In the genomic region with DNA sequence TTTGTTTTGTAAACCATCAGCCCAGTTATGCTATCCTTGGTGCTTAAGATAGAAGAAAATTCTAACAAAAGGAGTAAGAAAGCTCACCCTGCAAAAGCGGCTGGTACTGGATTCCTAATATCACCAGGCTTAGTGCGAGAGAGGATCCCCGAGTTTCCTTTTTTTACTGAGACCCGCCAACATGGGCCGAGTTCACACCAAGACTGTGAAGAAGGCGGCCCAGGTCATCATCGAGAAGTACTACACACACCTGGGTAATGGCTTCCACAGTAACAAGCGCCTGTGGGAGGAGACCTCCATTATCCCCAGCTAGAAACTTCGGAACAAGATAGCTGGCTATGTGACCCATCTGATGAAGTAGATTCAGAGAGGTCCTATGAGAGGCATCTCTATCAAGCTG, we compare ENCODE assay signal across 26 mouse cellular contexts. TPM values are rescaled to one million over a fixed set of nuclear protein-coding genes. Genes with fewer than 3 reads are reported as not detected.
DNase-seq lines count a peak whose midpoint lies in the region; ATAC-seq and TF ChIP-seq lines count a peak whose summit lies in the region.
"Had no signal": no experiment of that assay in that cellular context is flagged by ENCODE, and none has a peak within 500 bp of the region (broad histone marks: within the 10 kb centered on the region; RNA-seq: fewer than 3 reads in every experiment).

No protein-coding gene starts in this region.

- no peak for TF ChIP-seq POLR2A in heart, adult 2 months (IDR thresholded peaks at IDR 0.05; ENCODE audit: insufficient read depth, low read depth, low read length)
- no peak for TF ChIP-seq POLR2A in ES-Bruce4 (IDR thresholded peaks at IDR 0.05; ENCODE audit: insufficient read depth, low read length)
- TF ChIP-seq POLR2A in MEL (IDR thresholded peaks at IDR 0.05; ENCODE audit: control insufficient read depth in 1 of 2, insufficient read depth in 1 of 2, low read depth in 1 of 2, low read length in 2 of 2, poor library complexity in 1 of 2): no peak

- H3K27me3 ChIP-seq in heart, adult 2 months (ENCODE audit: control insufficient read depth, insufficient read depth, low read length): no peaks in the 10 kb centered on the region
- H3K27me3 ChIP-seq in heart, embryonic 11.5 days (ENCODE audit: control insufficient read depth, insufficient read depth, low read length): no peaks in the 10 kb centered on the region
- no peaks in the 10 kb centered on the region for H3K27me3 ChIP-seq in kidney, postnatal 0 days (ENCODE audit: insufficient read depth, low read length)
- H3K27me3 ChIP-seq in ES-Bruce4 (ENCODE audit: control insufficient read depth, insufficient read depth, low read length, poor library complexity, severe bottlenecking): no peaks in the 10 kb centered on the region
- H3K27me3 ChIP-seq in MEL (ENCODE audit: control insufficient read depth in 1 of 2, insufficient read depth in 2 of 2, low read length in 2 of 2): no peaks in the 10 kb centered on the region
- H3K27me3 ChIP-seq: embryonic facial prominence, embryonic 12.5 days; forebrain, embryonic 15.5 days; hindbrain, embryonic 15.5 days; limb, embryonic 12.5 days; lung, embryonic 15.5 days; megakaryocyte, embryonic 14.5 days; midbrain, embryonic 12.5 days; neural tube, embryonic 12.5 days had no signal

- 92% methylated on average over 9 of the region's 9 CpGs for WGBS in heart, adult 2 months
- WGBS in heart, embryonic 11.5 days (ENCODE audit: insufficient replicate concordance): 77% methylated on average over 9 of the region's 9 CpGs
- WGBS in kidney, postnatal 0 days: 82% methylated on average over 9 of the region's 9 CpGs

- H3K79me2 ChIP-seq in heart, adult 2 months (replicated peaks; ENCODE audit: control insufficient read depth, insufficient read depth, low read length): peaks cover 2% of the 10 kb centered on the region
- H3K79me2 ChIP-seq in MEL (ENCODE audit: control insufficient read depth, insufficient read depth, low read length, poor library complexity): peaks cover 16% of the 10 kb centered on the region

- H3K4me2 ChIP-seq in heart, embryonic 11.5 days: no peak overlapping the region
- no peak overlapping the region for H3K4me2 ChIP-seq in kidney, postnatal 0 days (ENCODE audit: low read length)
- H3K4me2 ChIP-seq: embryonic facial prominence, embryonic 12.5 days; hindbrain, embryonic 15.5 days had no signal

- H3K9ac ChIP-seq in heart, adult 2 months (ENCODE audit: low read depth, low read length): no peak overlapping the region
- H3K9ac ChIP-seq in heart, embryonic 11.5 days (ENCODE audit: low read depth, low read length): no peak overlapping the region
- no peak overlapping the region for H3K9ac ChIP-seq in kidney, postnatal 0 days (ENCODE audit: low read depth, low read length)
- 0 out of 2 replicates have a peak overlapping the region, but pooled peaks have one; percentile 21 for H3K9ac ChIP-seq in ES-Bruce4 (ENCODE audit: low read depth, poor library complexity, severe bottlenecking)
- peak overlapping the region; percentile 91 for H3K9ac ChIP-seq in MEL (ENCODE audit: control insufficient read depth, low read depth, low read length, poor library complexity, severe bottlenecking)
- H3K9ac ChIP-seq: embryonic facial prominence, embryonic 12.5 days; forebrain, embryonic 15.5 days; hindbrain, embryonic 15.5 days; limb, embryonic 12.5 days; midbrain, embryonic 12.5 days; neural tube, embryonic 12.5 days had no signal

- TF ChIP-seq EP300 in heart, adult 2 months (IDR thresholded peaks at IDR 0.05; ENCODE audit: insufficient read depth, low read depth, low read length): no peak
- TF ChIP-seq EP300 in ES-Bruce4 (IDR thresholded peaks at IDR 0.05; ENCODE audit: insufficient read depth, low read depth, low read length): no peak
- no peak for TF ChIP-seq EP300 in MEL (IDR thresholded peaks at IDR 0.05; ENCODE audit: low read depth in 1 of 2, low read length in 2 of 2)

- H3K4me3 ChIP-seq in heart, adult 2 months: no peak overlapping the region
- no peak overlapping the region for H3K4me3 ChIP-seq in heart, embryonic 11.5 days (ENCODE audit: low read depth, low read length)
- H3K4me3 ChIP-seq in kidney, postnatal 0 days (replicated peaks; ENCODE audit: low read depth, low read length): no peak overlapping the region
- no peak overlapping the region for H3K4me3 ChIP-seq in ES-Bruce4 (ENCODE audit: low read depth, low read length)
- H3K4me3 ChIP-seq in MEL (ENCODE audit: control insufficient read depth in 1 of 2, insufficient read depth in 1 of 2, low read depth in 2 of 2, low read length in 2 of 2): peak overlapping the region; percentile 56 to 88
- H3K4me3 ChIP-seq: embryonic facial prominence, embryonic 12.5 days; forebrain, embryonic 15.5 days; hindbrain, embryonic 10.5 days; hindbrain, embryonic 15.5 days; limb, embryonic 12.5 days; midbrain, embryonic 12.5 days; neural tube, embryonic 12.5 days had no signal

- H3K27ac ChIP-seq in heart, adult 2 months: peak overlapping the region; percentile 97; the same call in 1 of the 2 replicates
- no peak overlapping the region for H3K27ac ChIP-seq in heart, embryonic 11.5 days (ENCODE audit: low read depth, low read length)
- H3K27ac ChIP-seq in kidney, postnatal 0 days: peak overlapping the region; percentile 100
- no peak overlapping the region for H3K27ac ChIP-seq in ES-Bruce4 (ENCODE audit: insufficient read depth, low read length)
- H3K27ac ChIP-seq in MEL (ENCODE audit: control insufficient read depth, low read depth, low read length): peak overlapping the region; percentile 57
- H3K27ac ChIP-seq: midbrain, embryonic 12.5 days; neural tube, embryonic 12.5 days had no signal

- ATAC-seq in heart, embryonic 11.5 days (replicated peaks; ENCODE audit: insufficient number of reproducible peaks, low FRiP score, low TSS enrichment): no peak
- no peak for ATAC-seq in kidney, postnatal 0 days (replicated peaks; ENCODE audit: low FRiP score, low read depth)
- ATAC-seq: forebrain, embryonic 15.5 days; inflammation-experienced regulatory T-cells, adult 6 months had no signal

- H3K9me3 ChIP-seq in heart, embryonic 11.5 days (replicated peaks; ENCODE audit: control insufficient read depth, low read length): no peaks in the 10 kb centered on the region
- H3K9me3 ChIP-seq in kidney, postnatal 0 days (replicated peaks; ENCODE audit: low read length): no peaks in the 10 kb centered on the region
- H3K9me3 ChIP-seq in ES-Bruce4 (replicated peaks; ENCODE audit: control insufficient read depth, insufficient read depth, low read length, poor library complexity, severe bottlenecking) (no peaks in the 10 kb centered on the region), MEL (replicated peaks; ENCODE audit: insufficient read depth, low read length) (no peaks in the 10 kb centered on the region)
- H3K9me3 ChIP-seq: embryonic facial prominence, embryonic 12.5 days; forebrain, embryonic 15.5 days; heart, embryonic 10.5 days; hindbrain, embryonic 10.5 days; hindbrain, embryonic 15.5 days; limb, embryonic 12.5 days; lung, embryonic 15.5 days; megakaryocyte, embryonic 14.5 days; midbrain, embryonic 12.5 days; neural tube, embryonic 12.5 days had no signal

- TF ChIP-seq RAD21 in MEL (IDR thresholded peaks at IDR 0.05; ENCODE audit: low read depth, low read length): no peak

- no peak for DNase-seq in heart, adult 2 months
- DNase-seq in kidney, postnatal 0 days (ENCODE audit: low spot score): no peak
- no peak for DNase-seq in kidney, adult 18-20 months
- DNase-seq in MEL (ENCODE audit: low read depth, low spot score): peak; percentile 52
- no peak for DNase-seq in right cerebral cortex, postnatal 25 days
- no peak for DNase-seq in right cerebral cortex, adult 2 months (ENCODE audit: low spot score in 2 of 2)
- DNase-seq: adrenal gland, postnatal 10 days; cerebellum, adult 8-10 months; cerebellum, postnatal 36 days; embryo, embryonic 11 days; heart, postnatal 10 days; kidney, postnatal 10 days; right cerebral cortex, adult 18-20 months had no signal

- no peak for TF ChIP-seq CTCF in heart, adult 2 months (IDR thresholded peaks at IDR 0.05)
- no peak for TF ChIP-seq CTCF in kidney, postnatal 0 days (IDR thresholded peaks at IDR 0.05; ENCODE audit: low read depth)
- TF ChIP-seq CTCF in ES-Bruce4 (IDR thresholded peaks at IDR 0.05; ENCODE audit: low read depth, low read length): no peak
- TF ChIP-seq CTCF in MEL (IDR thresholded peaks at IDR 0.05 in 2 of 3, conservative IDR thresholded peaks at IDR 0.05 in 1 of 3; ENCODE audit: control insufficient read depth in 1 of 3, insufficient read depth in 1 of 3, low read depth in 2 of 3, low read length in 3 of 3, poor library complexity in 1 of 3, severe bottlenecking in 1 of 3): no peak

- H3K36me3 ChIP-seq in heart, adult 2 months (ENCODE audit: control insufficient read depth, insufficient read depth, low read length): peaks cover 6% of the 10 kb centered on the region
- H3K36me3 ChIP-seq in heart, embryonic 11.5 days (ENCODE audit: control insufficient read depth, insufficient read depth, low read length): no peaks in the 10 kb centered on the region
- no peaks in the 10 kb centered on the region for H3K36me3 ChIP-seq in kidney, postnatal 0 days (ENCODE audit: insufficient read depth, low read length)
- no peaks in the 10 kb centered on the region for H3K36me3 ChIP-seq in ES-Bruce4 (ENCODE audit: control insufficient read depth, insufficient read depth, low read length, poor library complexity, severe bottlenecking)
- H3K36me3 ChIP-seq in MEL (ENCODE audit: control insufficient read depth in 1 of 2, insufficient read depth in 2 of 2, low read length in 2 of 2): peaks cover 0 to 13% of the 10 kb centered on the region in 2 experiments; a peak in 2 of 4 replicates
- H3K36me3 ChIP-seq: embryonic facial prominence, embryonic 12.5 days; forebrain, embryonic 15.5 days; heart, embryonic 10.5 days; hindbrain, embryonic 10.5 days; hindbrain, embryonic 15.5 days; limb, embryonic 12.5 days; lung, embryonic 15.5 days; midbrain, embryonic 12.5 days; neural tube, embryonic 12.5 days had no signal

- intact Hi-C loops in heart, adult 2 months (cut with DNase I): no loop called here

- peaks cover 5% of the 10 kb centered on the region for H3K4me1 ChIP-seq in heart, adult 2 months (ENCODE audit: control insufficient read depth, insufficient read depth, low read length)
- H3K4me1 ChIP-seq in heart, embryonic 11.5 days (ENCODE audit: control insufficient read depth, insufficient read depth, low read length): peaks cover 3% of the 10 kb centered on the region
- peaks cover 15% of the 10 kb centered on the region; the same call in 1 of the 2 replicates for H3K4me1 ChIP-seq in kidney, postnatal 0 days (replicated peaks; ENCODE audit: insufficient read depth, low read length)
- H3K4me1 ChIP-seq in ES-Bruce4 (ENCODE audit: control insufficient read depth, insufficient read depth, low read length) (no peaks in the 10 kb centered on the region), MEL (ENCODE audit: control insufficient read depth in 1 of 2, insufficient read depth in 2 of 2, low read length in 2 of 2) (peaks cover 3 to 8% of the 10 kb centered on the region in 2 experiments)

RNA-seq across cellular contexts. Expression of gene Fcho2, which starts 1.3 kb away (rescaled TPM):
- total RNA-seq in heart, adult 2 months (2021): 10 to 100 TPM; 35.4 to 37.6 TPM
- 11.8 and 17.0 TPM in 2 replicates for polyA plus RNA-seq in heart, adult 2 months (2012; rRNA removed)
- polyA plus RNA-seq in heart, embryonic 11.5 days (2014; fragmentation: Nextera tagmentation; extraction: Ambion mirVana): 26.3 and 30.7 TPM in 2 replicates
- polyA plus RNA-seq in kidney, postnatal 0 days (2015; fragmentation: Nextera tagmentation; extraction: Ambion mirVana): 33.0 and 33.5 TPM in 2 replicates
- polyA plus RNA-seq in ES-Bruce4 (2011; ENCODE audit: insufficient read depth, insufficient read length, low read depth, missing spikeins) (89.0 and 98.5 TPM in 2 replicates), MEL (2012; ENCODE audit: insufficient read depth in 1 of 2, insufficient read length in 2 of 2, low read depth in 1 of 2, low replicate concordance in 2 of 2, missing spikeins in 1 of 2) (1 to 10 TPM in 1 of 2 experiments, not detected in 1; 5.8 TPM)
- 2.2 and 2.4 TPM in 2 replicates for total RNA-seq in MEL (2012; rRNA removed)

Comparison
In these comparisons a context has a peak if more than half of its experiments do, and no peak if none do; other contexts are left out.
1. H3K27ac ChIP-seq: peak in heart, adult 2 months (single experiment), kidney, postnatal 0 days (single experiment) and MEL (single experiment); none in heart, embryonic 11.5 days (single experiment) and ES-Bruce4 (single experiment).
2. H3K4me3 ChIP-seq: peak in MEL (2 of 2); none in heart, adult 2 months (single experiment), heart, embryonic 11.5 days (single experiment), kidney, postnatal 0 days (single experiment) and ES-Bruce4 (single experiment).
3. H3K9ac ChIP-seq: peak in ES-Bruce4 (single experiment) and MEL (single experiment); none in heart, adult 2 months (single experiment), heart, embryonic 11.5 days (single experiment) and kidney, postnatal 0 days (single experiment).